Mouse (Mus musculus) thymus, adult 2 months (tissue): ENCODE measurements around the gene Fras1. TPM values are rescaled to one million over a fixed set of nuclear protein-coding genes. Genes with fewer than 3 reads are reported as not detected.

ENCODE experiments used
- DNase-seq: peaks from one replicate; pipeline ENCODE4 v3.0.0; 2021
- H3K27ac ChIP-seq: fragments of 200-500 bp; 2 replicates; pipeline ENCODE4 v1.5.1; 2012; ENCODE audit warnings: low read length, control low read depth; ENCODE audit not compliant: control insufficient read depth, insufficient read depth
- H3K27me3 ChIP-seq: fragments of 200-500 bp; 2 replicates; pipeline ENCODE4 v1.6.1; 2012; ENCODE audit warnings: mild to moderate bottlenecking, low read length, moderate library complexity, mixed read lengths; ENCODE audit not compliant: control insufficient read depth, insufficient read depth
- H3K36me3 ChIP-seq: fragments of 200-500 bp; 2 replicates; pipeline ENCODE4 v1.6.1; 2012; ENCODE audit warnings: mild to moderate bottlenecking, low read length, moderate library complexity; ENCODE audit not compliant: control insufficient read depth, insufficient read depth
- H3K4me1 ChIP-seq: fragments of 200-500 bp; replicated peaks from 2 replicates; pipeline ENCODE4 v1.6.1; 2012; ENCODE audit warnings: low read length; ENCODE audit not compliant: control insufficient read depth, insufficient read depth
- H3K4me3 ChIP-seq: fragments of 200-500 bp; 2 replicates; pipeline ENCODE4 v1.5.1; 2012; ENCODE audit warnings: mild to moderate bottlenecking, low read length, control low read depth, moderate library complexity; ENCODE audit not compliant: control insufficient read depth, insufficient read depth
- CTCF ChIP-seq: fragments of 200-500 bp; IDR thresholded peaks from 2 replicates; pipeline ENCODE4 v1.5.1; 2012; ENCODE audit warnings: mild to moderate bottlenecking, control low read depth, low read length, moderate library complexity, borderline replicate concordance; ENCODE audit not compliant: control insufficient read depth, poor library complexity, insufficient read depth; ENCODE audit errors: extremely low read depth
- POLR2A ChIP-seq: fragments of 200-500 bp; IDR thresholded peaks from 2 replicates; pipeline ENCODE4 v1.6.1; 2012; ENCODE audit warnings: mild to moderate bottlenecking, low read length, control low read depth, moderate library complexity; ENCODE audit not compliant: control insufficient read depth, poor library complexity, insufficient read depth; ENCODE audit errors: extremely low read depth
- WGBS: fragments of 180-500 bp; shearing (Covaris S2); methylation state at CpG from one replicate; pipeline ENCODE4 v1.1.7; 2018; 5-methylcytosine and 5-hydroxymethylcytosine counted together
- polyA plus RNA-seq: library from polyadenylated mRNA; depleted of rRNA; stranded (reverse); fragments of >200 nt; gene quantifications from 2 replicates; pipeline ENCODE4 v1.2.3, GENCODE M21; 2012

Fras1 gene
- polyA plus RNA-seq, 1 experiment: 0.69 TPM

GRCm38 (mm10) chr5:96475488-96475887 is 101.7 kb downstream of the Fras1 start:
- Histone ChIP-seq H3K27ac (no peak overlapping the region), H3K4me3 (no peak overlapping the region), H3K4me1 (no peaks in the 10 kb centered on the region), H3K36me3 (no peaks in the 10 kb centered on the region), H3K27me3 (no peaks in the 10 kb centered on the region)
- 87% methylated on average over 3 of the region's 3 CpGs for WGBS
- DNase-seq: no peak
- TF ChIP-seq POLR2A (no peak), CTCF (no peak)

DNA sequence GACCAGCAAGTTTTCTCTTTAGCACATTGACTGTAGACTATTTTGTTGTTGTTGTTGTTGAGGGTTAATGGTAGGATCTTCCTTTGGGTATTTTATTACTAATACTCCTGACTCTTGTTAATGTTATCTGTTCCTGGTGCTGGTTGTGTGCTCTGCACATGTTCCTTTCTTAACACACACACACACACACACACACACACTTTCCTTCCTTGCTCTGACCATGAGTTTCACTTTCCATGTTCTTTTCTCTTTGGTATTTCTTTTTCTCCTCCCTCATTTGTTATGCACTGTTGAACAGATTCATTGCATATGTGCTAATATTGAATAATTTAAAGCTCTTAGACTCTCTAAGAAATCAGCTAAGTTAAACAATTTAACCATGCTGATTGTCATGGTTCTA is 105.2 kb downstream of the Fras1 start:
- no peak for DNase-seq
- Histone ChIP-seq H3K27me3 (no peaks in the 10 kb centered on the region), H3K27ac (no peak overlapping the region), H3K4me1 (no peaks in the 10 kb centered on the region), H3K4me3 (no peak overlapping the region), H3K36me3 (no peaks in the 10 kb centered on the region)
- TF ChIP-seq POLR2A (no peak), CTCF (no peak)

DNA sequence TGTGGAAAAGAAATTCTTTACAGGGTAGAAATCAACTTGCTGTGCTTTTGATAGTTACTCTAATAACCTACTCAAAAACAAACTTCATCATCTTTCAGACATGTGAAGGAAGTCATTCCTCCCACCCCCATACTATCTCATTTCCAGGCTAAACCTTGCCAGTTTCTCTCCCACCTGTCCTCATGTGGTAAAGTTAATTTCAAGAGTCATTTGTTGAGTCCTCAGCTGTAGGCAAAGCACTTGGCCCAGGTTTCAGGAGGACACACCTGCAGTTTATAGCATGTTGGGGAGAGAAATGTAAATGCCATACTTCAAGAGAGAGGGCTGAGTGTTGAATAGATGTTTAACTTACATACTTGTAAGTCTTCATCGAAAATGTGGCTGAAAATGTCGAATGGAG is 107.4 kb downstream of the Fras1 start:
- Histone ChIP-seq H3K4me1 (no peaks in the 10 kb centered on the region), H3K4me3 (no peak overlapping the region), H3K36me3 (no peaks in the 10 kb centered on the region), H3K27ac (no peak overlapping the region), H3K27me3 (no peaks in the 10 kb centered on the region)
- 92% methylated on average over 2 of the region's 2 CpGs for whole genome bisulfite sequencing
- DNase-seq: no peak
- TF ChIP-seq CTCF (no peak), POLR2A (no peak)

GRCm38 (mm10) chr5:96482054-96482453 is 108.3 kb downstream of the Fras1 start:
- H3K4me1 ChIP-seq: no peaks in the 10 kb centered on the region
- TF ChIP-seq POLR2A (no peak), CTCF (no peak)
- no peak for DNase-seq
- no peak overlapping the region for H3K4me3 ChIP-seq
- 83% methylated on average over 4 of the region's 4 CpGs for WGBS
- no peaks in the 10 kb centered on the region for H3K27me3 ChIP-seq
- no peak overlapping the region for H3K27ac ChIP-seq
- no peaks in the 10 kb centered on the region for H3K36me3 ChIP-seq

GRCm38 (mm10) chr5:96492497-96492896 is 118.7 kb downstream of the Fras1 start:
- H3K36me3 ChIP-seq: no peaks in the 10 kb centered on the region
- DNase-seq: no peak
- no peaks in the 10 kb centered on the region for H3K4me1 ChIP-seq
- 17% methylated on average over 1 of the region's 1 CpGs for WGBS
- H3K27me3 ChIP-seq: no peaks in the 10 kb centered on the region
- H3K4me3 ChIP-seq: no peak overlapping the region
- TF ChIP-seq CTCF (no peak), POLR2A (no peak)
- no peak overlapping the region for H3K27ac ChIP-seq

DNA sequence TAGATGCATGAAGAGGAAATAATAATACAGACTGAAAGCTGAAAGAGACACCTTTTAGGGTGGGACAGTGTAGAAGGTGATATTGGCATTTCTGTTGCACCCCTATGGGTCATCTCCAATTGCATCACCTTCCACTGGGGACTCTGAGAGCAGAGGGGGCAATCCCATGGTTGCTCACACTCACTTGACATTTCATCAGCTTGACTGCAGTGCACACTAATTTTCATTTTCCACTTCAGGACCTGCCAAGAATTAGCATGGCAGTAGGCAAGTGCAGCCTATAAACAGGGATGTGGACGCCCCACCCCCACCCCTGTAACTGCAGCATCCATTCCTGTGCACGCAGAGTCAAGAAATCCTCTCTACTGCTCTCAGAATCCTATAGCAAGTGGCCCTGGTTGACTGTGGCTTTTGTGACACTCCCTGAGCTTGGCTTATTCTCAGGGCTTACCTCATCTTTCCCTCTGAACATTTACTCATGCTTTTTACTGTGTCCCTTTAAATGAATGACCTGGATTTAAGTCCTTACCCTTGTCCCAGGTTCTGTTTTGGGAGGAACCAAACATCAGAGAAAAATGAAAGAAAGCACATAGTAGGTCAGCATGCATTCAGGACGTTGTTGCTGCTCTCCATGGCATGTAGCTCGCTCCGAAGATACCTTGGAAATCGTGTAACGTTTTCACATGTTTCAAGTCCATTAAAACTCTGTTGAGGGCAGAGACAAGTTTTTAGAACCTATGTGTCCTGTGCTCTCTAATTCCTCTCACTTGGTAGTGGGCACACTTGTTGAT is 120.9 kb downstream of the Fras1 start:
- no peaks in the 10 kb centered on the region for H3K27me3 ChIP-seq
- DNase-seq: no peak
- H3K27ac ChIP-seq: no peak overlapping the region
- 94% methylated on average over 7 of the region's 7 CpGs for WGBS
- no peaks in the 10 kb centered on the region for H3K36me3 ChIP-seq
- H3K4me1 ChIP-seq: no peaks in the 10 kb centered on the region
- no peak overlapping the region for H3K4me3 ChIP-seq
- TF ChIP-seq CTCF: no peak

- no peak for DNase-seq
These were observed 124.3 kb downstream of the Fras1 start for GRCm38 (mm10) chr5:96498083-96498482.

More at GRCm38 (mm10) chr5:96498083-96498482, 124.3 kb downstream of the Fras1 start:
- no peaks in the 10 kb centered on the region for H3K4me1 ChIP-seq
- H3K27me3 ChIP-seq: no peaks in the 10 kb centered on the region
- WGBS: 74% methylated on average over 2 of the region's 2 CpGs
- no peak overlapping the region for H3K4me3 ChIP-seq
- no peak overlapping the region for H3K27ac ChIP-seq
- TF ChIP-seq POLR2A: no peak
- no peak for TF ChIP-seq CTCF
- no peaks in the 10 kb centered on the region for H3K36me3 ChIP-seq
